ENCODE assay signal across 15 mouse cellular contexts in genomic region chr14:93700916-93701315, GRCm38 (mm10).
A peak's percentile ranks its signal among the peaks of the same experiment; 100 is the strongest.
DNase-seq lines count a peak whose midpoint lies in the region; ATAC-seq and TF ChIP-seq lines count a peak whose summit lies in the region.
"Had no signal": no experiment of that assay in that cellular context is flagged by ENCODE, and none has a peak within 500 bp of the region (broad histone marks: within the 10 kb centered on the region; RNA-seq: fewer than 3 reads in every experiment).

No protein-coding gene starts in this region.

- no peak for TF ChIP-seq POLR2A in kidney, adult 2 months (IDR thresholded peaks at IDR 0.05; ENCODE audit: low read depth, low read length)

- H3K27ac ChIP-seq in layer of hippocampus, adult 2 months, result peak overlapping the region; percentile 92
- H3K27ac ChIP-seq in forebrain, postnatal 0 days (ENCODE audit: low read depth, low read length), result peak overlapping the region; percentile 72; the same call in 1 of the 2 replicates
- H3K27ac ChIP-seq in midbrain, embryonic 12.5 days (replicated peaks), result peak overlapping the region; percentile 60; the same call in 1 of the 2 replicates
- H3K27ac ChIP-seq in neural tube, embryonic 15.5 days (replicated peaks), result peak overlapping the region; percentile 54
- H3K27ac ChIP-seq in kidney, adult 2 months (ENCODE audit: insufficient read depth, low read depth, low read length), result no peak overlapping the region
- H3K27ac ChIP-seq: macrophage had no signal

- peak overlapping the region; percentile 51 for H3K4me3 ChIP-seq in layer of hippocampus, adult 2 months
- H3K4me3 ChIP-seq in forebrain, postnatal 0 days (ENCODE audit: low read depth, low read length), result peak overlapping the region; percentile 23; the same call in 1 of the 2 replicates
- no peak overlapping the region for H3K4me3 ChIP-seq in midbrain, embryonic 12.5 days
- peak overlapping the region; percentile 19; the same call in 1 of the 2 replicates for H3K4me3 ChIP-seq in neural tube, embryonic 15.5 days (replicated peaks)
- H3K4me3 ChIP-seq in kidney, adult 2 months (ENCODE audit: insufficient read depth, low read depth, low read length), result no peak overlapping the region

- ATAC-seq in forebrain, postnatal 0 days, result no peak
- ATAC-seq in midbrain, embryonic 12.5 days (ENCODE audit: low FRiP score, low read depth), result no peak
- no peak for ATAC-seq in neural tube, embryonic 15.5 days (ENCODE audit: low FRiP score)
- ATAC-seq: Patski had no signal

- no peaks in the 10 kb centered on the region for H3K9me3 ChIP-seq in forebrain, postnatal 0 days (ENCODE audit: low read length)
- no peaks in the 10 kb centered on the region for H3K9me3 ChIP-seq in midbrain, embryonic 12.5 days
- H3K9me3 ChIP-seq in neural tube, embryonic 15.5 days (replicated peaks), result no peaks in the 10 kb centered on the region

- DNase-seq in layer of hippocampus, adult 2 months (ENCODE audit: low spot score in 2 of 2), result no peak
- DNase-seq in layer of hippocampus, postnatal 36 days, result no peak
- no peak for DNase-seq in forebrain, postnatal 0 days
- no peak for DNase-seq in adrenal gland, adult 8-10 months
- no peak for DNase-seq in kidney, adult 2 months
- DNase-seq: gastrocnemius, postnatal 10 days; heart, adult 18-20 months; kidney, adult 8-10 months; kidney, postnatal 36 days; liver; lung, adult 2 months had no signal

- peak overlapping the region; percentile 43 for H3K4me2 ChIP-seq in forebrain, postnatal 0 days (ENCODE audit: low read depth)
- peak overlapping the region; percentile 41 for H3K4me2 ChIP-seq in midbrain, embryonic 12.5 days (replicated peaks)
- H3K4me2 ChIP-seq in neural tube, embryonic 15.5 days, result peak overlapping the region; percentile 51

- H3K4me1 ChIP-seq in forebrain, postnatal 0 days (ENCODE audit: insufficient read depth), result no peaks in the 10 kb centered on the region
- H3K4me1 ChIP-seq in midbrain, embryonic 12.5 days, result peaks cover 11% of the 10 kb centered on the region; the same call in 1 of the 2 replicates
- H3K4me1 ChIP-seq in neural tube, embryonic 15.5 days, result peaks cover 15% of the 10 kb centered on the region
- H3K4me1 ChIP-seq in kidney, adult 2 months (ENCODE audit: control insufficient read depth, insufficient read depth, low read length), result no peaks in the 10 kb centered on the region

- no peaks in the 10 kb centered on the region for H3K27me3 ChIP-seq in forebrain, postnatal 0 days (ENCODE audit: insufficient read depth, low read length)
- H3K27me3 ChIP-seq in midbrain, embryonic 12.5 days, result no peaks in the 10 kb centered on the region
- no peaks in the 10 kb centered on the region for H3K27me3 ChIP-seq in neural tube, embryonic 15.5 days (replicated peaks)
- no peaks in the 10 kb centered on the region for H3K27me3 ChIP-seq in kidney, adult 2 months (replicated peaks; ENCODE audit: control insufficient read depth, insufficient read depth, low read length)

- H3K9ac ChIP-seq in forebrain, postnatal 0 days, result peak overlapping the region; percentile 39; the same call in 1 of the 2 replicates
- H3K9ac ChIP-seq in midbrain, embryonic 12.5 days (replicated peaks), result no peak overlapping the region
- no peak overlapping the region for H3K9ac ChIP-seq in neural tube, embryonic 15.5 days (replicated peaks)

- 36% methylated on average over 1 of the region's 1 CpGs for WGBS in forebrain, postnatal 0 days
- WGBS in midbrain, embryonic 12.5 days, result 68% methylated on average over 1 of the region's 1 CpGs
- WGBS in neural tube, embryonic 15.5 days, result 65% methylated on average over 1 of the region's 1 CpGs
- WGBS in kidney, adult 2 months, result 83% methylated on average over 1 of the region's 1 CpGs

- no peaks in the 10 kb centered on the region for H3K36me3 ChIP-seq in forebrain, postnatal 0 days (ENCODE audit: insufficient read depth)
- no peaks in the 10 kb centered on the region for H3K36me3 ChIP-seq in midbrain, embryonic 12.5 days
- no peaks in the 10 kb centered on the region for H3K36me3 ChIP-seq in neural tube, embryonic 15.5 days
- H3K36me3 ChIP-seq in kidney, adult 2 months (ENCODE audit: control insufficient read depth, insufficient read depth, low read length), result no peaks in the 10 kb centered on the region

- TF ChIP-seq CTCF in layer of hippocampus, adult 2 months (conservative IDR thresholded peaks at IDR 0.05), result no peak
- no peak for TF ChIP-seq CTCF in forebrain, postnatal 0 days (IDR thresholded peaks at IDR 0.05; ENCODE audit: low read depth)
- TF ChIP-seq CTCF in kidney, adult 2 months (conservative IDR thresholded peaks at IDR 0.05; ENCODE audit: insufficient read depth, insufficient read length, low read depth, low read length), result no peak

Comparison
In these comparisons a context has a peak if more than half of its experiments do, and no peak if none do; other contexts are left out.
1. H3K4me3 ChIP-seq: peak in layer of hippocampus, adult 2 months (single experiment), forebrain, postnatal 0 days (single experiment) and neural tube, embryonic 15.5 days (single experiment); none in midbrain, embryonic 12.5 days (single experiment) and kidney, adult 2 months (single experiment).
2. Peak in every context shown above with its lines, with median percentiles within 50 percentile points of each other: H3K4me2 ChIP-seq.